Mouse (Mus musculus) stomach, postnatal 0 days (tissue): Measurements from ENCODE around the gene Dync2li1. TPM values are rescaled to one million over a fixed set of nuclear protein-coding genes. Genes with fewer than 3 reads are reported as not detected.

Experiments
- ATAC-seq: fragments of 200-750 bp; cut with Nextera tagmentation; 2 replicates; pipeline ENCODE4 v1.8.0; 2017; ENCODE audit not compliant: low FRiP score, low TSS enrichment
- DNase-seq: peaks from one replicate; pipeline ENCODE4 v3.0.0-alpha.2; 2016; ENCODE audit warnings: low spot score
- H3K27ac ChIP-seq: fragments of 300-500 bp; sonication (generic); replicated peaks from 2 replicates; pipeline ENCODE4 v1.5.1; 2014; ENCODE audit warnings: mild to moderate bottlenecking, control low read depth
- H3K27me3 ChIP-seq: fragments of 300-500 bp; sonication (generic); 2 replicates; pipeline ENCODE4 v1.6.1; 2014; ENCODE audit warnings: low read length; ENCODE audit not compliant: control insufficient read depth, insufficient read depth
- H3K36me3 ChIP-seq: fragments of 300-500 bp; sonication (generic); 2 replicates; pipeline ENCODE4 v1.6.1; 2014; ENCODE audit warnings: low read length, mixed read lengths; ENCODE audit not compliant: control insufficient read depth, insufficient read depth
- H3K4me1 ChIP-seq: fragments of 300-500 bp; sonication (generic); replicated peaks from 2 replicates; pipeline ENCODE4 v1.6.1; 2014; ENCODE audit warnings: antibody characterized with exemption; ENCODE audit not compliant: control insufficient read depth, insufficient read depth
- H3K4me2 ChIP-seq: fragments of 300-500 bp; sonication (generic); replicated peaks from 2 replicates; pipeline ENCODE4 v1.6.1; 2014; ENCODE audit warnings: low read depth, mild to moderate bottlenecking, control low read depth, moderate library complexity
- H3K4me3 ChIP-seq: fragments of 300-500 bp; sonication (generic); 2 replicates; pipeline ENCODE4 v1.5.1; 2014; ENCODE audit warnings: low read depth, low read length, control low read depth
- H3K9ac ChIP-seq: fragments of 300-500 bp; sonication (generic); 2 replicates; pipeline ENCODE4 v1.6.1; 2014; ENCODE audit warnings: mild to moderate bottlenecking, low read length, control low read depth, mixed read lengths
- H3K9me3 ChIP-seq: fragments of 300-500 bp; sonication (generic); 2 replicates; pipeline ENCODE4 v1.6.1; 2016; ENCODE audit warnings: low read length; ENCODE audit not compliant: control insufficient read depth
- CTCF ChIP-seq: IDR thresholded peaks from 2 replicates; pipeline ENCODE4 v1.5.1; 2016; ENCODE audit warnings: antibody characterized with exemption, low read depth, mild to moderate bottlenecking, moderate library complexity
- EP300 ChIP-seq: optimal IDR thresholded peaks from 2 replicates; pipeline ENCODE3; 2016; ENCODE audit warnings: antibody characterized with exemption
- WGBS: fragments of 180-500 bp; shearing (Covaris S2); extraction: QIAGEN DNeasy Blood & Tissue Kit; methylation state at CpG from one replicate; pipeline ENCODE4 v1.1.7; 2014; 5-methylcytosine and 5-hydroxymethylcytosine counted together
- polyA plus RNA-seq: library from polyadenylated mRNA; unstranded; fragments of >200 nt; fragmentation: Nextera tagmentation; extraction: Ambion mirVana; gene quantifications from 2 replicates; pipeline ENCODE4 v1.2.1, GENCODE M21; 2015

The Dync2li1 gene
- polyA plus RNA-seq, 1 experiment from 2014 or later, result 13.3 TPM

DNA sequence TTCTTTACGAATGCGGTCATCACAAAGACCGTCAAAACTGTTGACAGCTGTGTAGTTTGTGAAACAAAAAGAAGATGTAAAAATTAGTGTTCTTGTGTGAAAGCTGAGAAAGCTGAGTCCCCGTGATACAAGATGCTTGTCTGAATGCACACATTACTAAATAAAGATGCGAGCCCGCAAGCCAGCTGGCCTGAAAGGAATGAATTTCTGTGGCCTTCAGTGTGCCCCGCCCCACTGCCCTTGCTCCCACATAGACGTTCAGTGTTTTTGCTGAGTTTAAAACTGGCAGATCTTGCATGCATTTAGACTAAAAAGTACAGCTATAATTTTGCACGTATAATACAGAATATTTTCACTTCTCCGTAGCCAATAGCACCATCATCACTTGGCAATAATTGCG, 10.5 kb upstream of the Dync2li1 start:
- Histone ChIP-seq H3K4me3 (no peak overlapping the region), H3K36me3 (no peaks in the 10 kb centered on the region), H3K9ac (no peak overlapping the region), H3K4me1 (no peaks in the 10 kb centered on the region), H3K27me3 (no peaks in the 10 kb centered on the region), H3K4me2 (no peak overlapping the region), H3K27ac (no peak overlapping the region), H3K9me3 (no peaks in the 10 kb centered on the region)
- 75% methylated on average over 11 of the region's 11 CpGs for WGBS
- ATAC-seq (no peak), DNase-seq (no peak)
- TF ChIP-seq EP300, result no peak
- no peak for TF ChIP-seq CTCF

DNA sequence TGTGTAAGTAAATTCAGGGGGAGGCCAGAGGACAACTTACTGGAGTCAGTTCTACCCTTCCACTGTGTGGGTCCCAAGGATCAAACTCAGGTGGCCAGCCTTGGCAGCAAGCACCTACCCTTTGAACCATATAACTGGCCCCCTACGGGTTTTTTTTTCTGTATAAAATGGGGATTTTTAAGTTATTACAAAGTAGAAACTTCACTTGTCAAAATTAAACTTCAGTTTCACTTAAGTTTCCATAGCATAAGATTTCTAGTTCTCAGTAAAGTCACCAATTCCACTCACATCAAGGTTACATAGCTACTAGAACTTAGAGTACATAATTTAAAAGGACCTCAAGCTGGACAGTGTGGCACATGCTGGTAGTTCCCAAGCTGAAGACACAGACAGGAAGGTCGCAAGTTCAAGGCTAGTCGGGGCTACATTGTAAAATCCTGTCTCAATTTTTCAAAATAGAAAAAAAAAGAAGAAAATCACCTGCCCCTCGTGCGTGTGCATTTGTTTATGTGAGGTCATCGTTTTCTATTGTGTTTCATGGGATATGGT, 9.7 kb upstream of the Dync2li1 start:
- no peak overlapping the region for H3K9ac ChIP-seq
- H3K27ac ChIP-seq, result no peak overlapping the region
- H3K4me1 ChIP-seq, result no peaks in the 10 kb centered on the region
- no peak for ATAC-seq
- H3K36me3 ChIP-seq, result no peaks in the 10 kb centered on the region
- DNase-seq, result no peak
- H3K9me3 ChIP-seq, result no peaks in the 10 kb centered on the region
- H3K4me2 ChIP-seq, result no peak overlapping the region
- H3K27me3 ChIP-seq, result no peaks in the 10 kb centered on the region
- H3K4me3 ChIP-seq, result no peak overlapping the region
- no peak for TF ChIP-seq EP300
- no peak for TF ChIP-seq CTCF
- WGBS, result 81% methylated on average over 6 of the region's 6 CpGs

DNA sequence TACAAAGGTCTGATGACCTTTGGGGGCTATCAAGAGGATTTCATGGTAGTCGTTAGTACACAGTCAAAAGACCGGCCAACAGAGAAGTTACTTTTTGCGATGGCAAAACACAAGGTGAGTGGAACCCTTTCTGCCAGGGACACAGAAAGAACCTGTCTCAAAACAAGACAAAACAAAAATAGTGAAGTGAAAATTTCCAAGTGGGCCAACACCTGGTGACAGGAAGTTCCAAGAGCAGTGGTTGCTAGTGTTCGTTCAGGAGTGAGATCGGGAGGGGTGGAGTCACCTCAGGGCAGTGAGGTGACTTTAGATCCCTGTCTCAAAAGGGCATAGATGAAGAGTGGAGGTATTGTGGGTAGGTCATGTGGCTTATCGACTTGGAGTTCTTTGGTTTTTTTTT, 8.3 kb upstream of the Dync2li1 start:
- H3K4me1 ChIP-seq, result no peaks in the 10 kb centered on the region
- ATAC-seq (no peak), DNase-seq (no peak)
- no peak overlapping the region for H3K4me3 ChIP-seq
- no peak overlapping the region for H3K9ac ChIP-seq
- no peaks in the 10 kb centered on the region for H3K27me3 ChIP-seq
- H3K27ac ChIP-seq, result no peak overlapping the region
- TF ChIP-seq EP300 (no peak), CTCF (no peak)
- H3K9me3 ChIP-seq, result no peaks in the 10 kb centered on the region
- WGBS, result 88% methylated on average over 6 of the region's 6 CpGs
- no peak overlapping the region for H3K4me2 ChIP-seq
- no peaks in the 10 kb centered on the region for H3K36me3 ChIP-seq

DNA sequence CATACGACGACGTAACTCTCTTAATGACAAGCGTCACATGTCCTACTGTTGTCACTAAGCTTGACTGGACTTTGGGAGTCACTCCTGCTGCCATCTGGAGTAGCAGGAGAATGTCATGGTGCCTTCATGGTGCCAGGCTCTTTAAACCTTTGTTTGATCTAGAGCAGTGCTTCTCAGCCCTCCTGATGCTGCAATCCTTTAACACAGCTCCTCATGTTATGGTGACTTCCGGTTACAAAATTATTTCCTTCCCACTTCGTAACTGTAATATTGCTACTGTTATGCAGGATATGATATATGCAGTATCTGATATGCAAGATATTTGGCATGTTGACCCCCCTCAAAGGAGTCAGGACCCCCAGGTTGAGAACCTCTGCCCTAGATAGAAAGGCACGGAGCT, 7.2 kb upstream of the Dync2li1 start:
- no peak for DNase-seq
- H3K4me3 ChIP-seq, result no peak overlapping the region
- H3K36me3 ChIP-seq, result no peaks in the 10 kb centered on the region
- no peak overlapping the region for H3K4me2 ChIP-seq
- ATAC-seq, result no peak
- no peaks in the 10 kb centered on the region for H3K9me3 ChIP-seq
- WGBS, result 85% methylated on average over 7 of the region's 7 CpGs
- no peaks in the 10 kb centered on the region for H3K4me1 ChIP-seq
- no peak overlapping the region for H3K27ac ChIP-seq
- H3K9ac ChIP-seq, result no peak overlapping the region
- no peaks in the 10 kb centered on the region for H3K27me3 ChIP-seq
- TF ChIP-seq CTCF, result no peak
- no peak for TF ChIP-seq EP300

DNA sequence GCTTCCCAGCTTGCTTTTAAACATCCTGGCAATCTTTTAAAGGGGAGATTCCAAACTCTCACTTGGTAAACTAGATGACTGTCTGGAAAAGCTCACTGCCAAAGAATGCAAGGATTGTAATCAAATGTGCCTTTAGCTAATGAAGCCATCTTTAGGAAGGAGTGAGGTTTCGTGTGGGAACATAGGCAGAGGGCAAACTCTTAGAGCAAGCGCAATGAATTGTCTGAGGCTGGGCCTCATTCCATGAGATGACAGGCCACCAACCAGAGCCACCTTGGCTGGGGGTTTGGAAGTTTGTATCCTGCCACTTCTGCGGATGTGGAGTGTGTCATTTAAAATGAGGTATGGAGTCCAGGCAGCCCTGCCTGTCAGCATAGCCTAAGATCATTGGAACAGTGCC, 6.2 kb upstream of the Dync2li1 start:
- Histone ChIP-seq H3K4me3 (no peak overlapping the region), H3K9ac (no peak overlapping the region), H3K27ac (peak overlapping the region; percentile 65), H3K9me3 (no peaks in the 10 kb centered on the region), H3K4me2 (no peak overlapping the region), H3K4me1 (no peaks in the 10 kb centered on the region), H3K27me3 (no peaks in the 10 kb centered on the region), H3K36me3 (no peaks in the 10 kb centered on the region)
- WGBS, result 34% methylated on average over 3 of the region's 3 CpGs
- no peak for DNase-seq
- ATAC-seq, result 0 out of 2 replicates have a peak, but pooled peaks have one; percentile 26
- no peak for TF ChIP-seq CTCF
- TF ChIP-seq EP300, result no peak

DNA sequence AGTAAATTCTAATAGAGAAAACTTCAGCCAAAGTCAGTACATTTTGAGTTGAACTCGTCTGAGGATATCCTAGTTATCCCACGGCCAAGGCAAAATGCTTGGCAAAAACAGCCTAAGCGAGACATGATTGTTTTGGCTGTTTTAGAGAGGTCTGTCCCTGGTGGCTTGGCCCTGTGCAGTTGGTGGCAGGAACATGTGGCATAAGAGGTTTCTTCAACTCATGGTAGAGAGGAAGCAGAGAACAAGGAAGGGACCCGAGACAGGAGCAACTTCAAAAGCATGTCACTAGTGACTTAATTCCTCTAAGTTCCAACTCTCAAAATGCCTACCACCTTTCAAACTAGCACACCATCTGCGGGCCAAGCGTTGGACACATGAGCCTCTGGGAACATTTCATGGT, 5.7 kb upstream of the Dync2li1 start:
- TF ChIP-seq EP300 (no peak), CTCF (no peak)
- ATAC-seq (no peak), DNase-seq (no peak)
- Histone ChIP-seq H3K9ac (no peak overlapping the region), H3K27me3 (no peaks in the 10 kb centered on the region), H3K4me3 (no peak overlapping the region), H3K9me3 (no peaks in the 10 kb centered on the region), H3K27ac (peak overlapping the region; percentile 65; the same call in 1 of the 2 replicates), H3K4me1 (no peaks in the 10 kb centered on the region), H3K36me3 (no peaks in the 10 kb centered on the region), H3K4me2 (no peak overlapping the region)
- 78% methylated on average over 6 of the region's 6 CpGs for WGBS
